Comparison of ENCODE assay signal across 8 mouse cellular contexts in the genomic region with DNA sequence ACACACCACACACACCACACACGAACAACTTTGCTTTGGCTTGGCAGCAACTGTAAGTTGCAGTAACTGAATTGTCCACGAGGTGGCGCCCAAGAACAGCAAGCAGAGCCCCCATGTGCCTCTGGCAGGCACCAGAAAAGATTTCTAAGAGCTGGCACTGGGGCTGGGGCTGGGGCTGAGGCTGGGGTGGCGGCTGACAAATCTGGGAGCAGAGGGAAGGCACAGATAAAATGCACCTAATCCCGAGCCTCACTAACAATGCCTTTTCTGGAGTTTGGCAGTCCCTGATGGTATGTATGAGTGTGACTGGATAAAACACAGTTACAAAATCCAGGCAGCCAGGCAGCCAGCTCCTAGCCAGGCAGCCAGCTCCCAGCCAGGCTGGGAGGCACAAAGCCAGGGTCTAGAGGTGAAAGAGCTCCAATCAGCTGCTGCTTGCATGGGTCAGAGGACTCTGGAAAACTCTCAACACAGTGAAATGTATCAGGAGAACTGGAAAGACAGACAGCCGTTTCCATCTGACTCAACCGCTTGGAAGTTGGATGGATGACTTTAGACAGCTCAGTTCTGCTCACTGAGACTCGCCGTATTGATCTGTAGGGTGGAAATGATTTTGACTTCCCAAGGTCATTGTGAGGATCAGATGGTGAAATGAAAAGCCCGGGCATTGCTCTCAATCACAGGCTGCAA. TPM values are rescaled to one million over a fixed set of nuclear protein-coding genes. Genes with fewer than 3 reads are reported as not detected.
DNase-seq lines count a peak whose midpoint lies in the region; ATAC-seq lines count a peak whose summit lies in the region.

No protein-coding gene starts in this region.

- H3K4me1 ChIP-seq in embryonic facial prominence, embryonic 14.5 days (ENCODE audit: control insufficient read depth, insufficient read depth, low read length): no peaks in the 10 kb centered on the region
- H3K4me1 ChIP-seq in heart, embryonic 13.5 days: peaks cover 23% of the 10 kb centered on the region

- H3K36me3 ChIP-seq in embryonic facial prominence, embryonic 14.5 days (ENCODE audit: control insufficient read depth, insufficient read depth, low read length): no peaks in the 10 kb centered on the region
- peaks cover 14% of the 10 kb centered on the region for H3K36me3 ChIP-seq in heart, embryonic 13.5 days

- H3K4me3 ChIP-seq in embryonic facial prominence, embryonic 14.5 days (ENCODE audit: low read depth, low read length): no peak overlapping the region
- H3K4me3 ChIP-seq in heart, embryonic 13.5 days: no peak overlapping the region

- H3K27ac ChIP-seq in embryonic facial prominence, embryonic 14.5 days (replicated peaks; ENCODE audit: low read depth, low read length): no peak overlapping the region
- peak overlapping the region; percentile 86 for H3K27ac ChIP-seq in heart, embryonic 13.5 days (replicated peaks)

- ATAC-seq in embryonic facial prominence, embryonic 14.5 days (ENCODE audit: low read depth): 0 out of 2 replicates have a peak, but pooled peaks have one; percentile 27
- ATAC-seq in heart, embryonic 13.5 days (ENCODE audit: extremely low read depth, insufficient number of reproducible peaks, low FRiP score, low TSS enrichment): peak; percentile 15; the same call in 1 of the 2 replicates

- no peaks in the 10 kb centered on the region for H3K27me3 ChIP-seq in embryonic facial prominence, embryonic 14.5 days (replicated peaks; ENCODE audit: control insufficient read depth, insufficient read depth, low read length)
- H3K27me3 ChIP-seq in heart, embryonic 13.5 days (replicated peaks): no peaks in the 10 kb centered on the region

- H3K9ac ChIP-seq in embryonic facial prominence, embryonic 14.5 days (ENCODE audit: low read depth, low read length): no peak overlapping the region
- H3K9ac ChIP-seq in heart, embryonic 13.5 days: peak overlapping the region; percentile 37

- no peaks in the 10 kb centered on the region for H3K9me3 ChIP-seq in embryonic facial prominence, embryonic 14.5 days (ENCODE audit: control insufficient read depth, low read length)
- H3K9me3 ChIP-seq in heart, embryonic 13.5 days: no peaks in the 10 kb centered on the region

- H3K4me2 ChIP-seq in embryonic facial prominence, embryonic 14.5 days (ENCODE audit: low read depth, low read length): no peak overlapping the region
- peak overlapping the region; percentile 4; the same call in 1 of the 2 replicates for H3K4me2 ChIP-seq in heart, embryonic 13.5 days

- peak; percentile 80 to 83 for DNase-seq in CD8-positive naive resting alpha-beta T cell, adult 2 months (ENCODE audit: low read depth in 2 of 2, low spot score in 2 of 2)
- peak; percentile 56 to 68 for DNase-seq in adrenal gland, postnatal 4 days (ENCODE audit: low spot score in 2 of 2)
- peak; percentile 77 for DNase-seq in embryonic facial prominence, embryonic 14.5 days (ENCODE audit: low spot score)
- DNase-seq in layer of hippocampus, adult 11-12 months (ENCODE audit: low spot score): peak; percentile 79
- peak; percentile 92 for DNase-seq in lung, postnatal 10 days
- peak; percentile 90 for DNase-seq in retina, embryonic 14.5 days (ENCODE audit: low spot score)
- peak; percentile 65 to 75 for DNase-seq in thymus, postnatal 36 days

- 45% methylated on average over 8 of the region's 10 CpGs for WGBS in embryonic facial prominence, embryonic 14.5 days
- WGBS in heart, embryonic 13.5 days: 36% methylated on average over 10 of the region's 10 CpGs

RNA-seq across cellular contexts. Expression of a gene that starts 13.1 kb away (rescaled TPM):
- total RNA-seq in adrenal gland, postnatal 4 days (2021): 10 to 100 TPM; 10.6 to 13.1 TPM
- polyA plus RNA-seq in embryonic facial prominence, embryonic 14.5 days (2014; fragmentation: Nextera tagmentation; extraction: Ambion mirVana): 25.4 and 27.2 TPM in 2 replicates
- polyA plus RNA-seq in heart, embryonic 13.5 days (2015; fragmentation: Nextera tagmentation; extraction: Ambion mirVana): 58.8 and 62.7 TPM in 2 replicates

RNA-seq across cellular contexts. Expression of a gene that starts 23.8 kb away (rescaled TPM):
- total RNA-seq in adrenal gland, postnatal 4 days (2021): 10 to 100 TPM; 39.2 to 41.8 TPM
- 24.2 and 27.3 TPM in 2 replicates for polyA plus RNA-seq in embryonic facial prominence, embryonic 14.5 days (2014; fragmentation: Nextera tagmentation; extraction: Ambion mirVana)
- 18.3 and 19.7 TPM in 2 replicates for polyA plus RNA-seq in heart, embryonic 13.5 days (2015; fragmentation: Nextera tagmentation; extraction: Ambion mirVana)

RNA-seq across cellular contexts. Expression of a gene that starts 50.1 kb away (rescaled TPM):
- total RNA-seq in adrenal gland, postnatal 4 days (2021): 100 to 1,000 TPM; 132 to 134 TPM
- 126 and 157 TPM in 2 replicates for polyA plus RNA-seq in embryonic facial prominence, embryonic 14.5 days (2014; fragmentation: Nextera tagmentation; extraction: Ambion mirVana)
- 109 and 116 TPM in 2 replicates for polyA plus RNA-seq in heart, embryonic 13.5 days (2015; fragmentation: Nextera tagmentation; extraction: Ambion mirVana)

RNA-seq across cellular contexts. Expression of a gene that starts 54.5 kb away (rescaled TPM):
- total RNA-seq in adrenal gland, postnatal 4 days (2021): 1 to 10 TPM; 6.0 to 6.1 TPM
- polyA plus RNA-seq in embryonic facial prominence, embryonic 14.5 days (2014; fragmentation: Nextera tagmentation; extraction: Ambion mirVana): 8.1 and 11.3 TPM in 2 replicates
- polyA plus RNA-seq in heart, embryonic 13.5 days (2015; fragmentation: Nextera tagmentation; extraction: Ambion mirVana): 2.6 and 3.4 TPM in 2 replicates
